Mouse (Mus musculus) cerebellum, postnatal 4 days (tissue): ENCODE data around the gene 1700022I11Rik.
A peak's percentile ranks its signal among the peaks of the same experiment; 100 is the strongest.

Experiments
- DNase-seq, 2 experiments: peaks; one replicate each; pipeline ENCODE4 v3.0.0; 2022; ENCODE audit warnings: low spot score in 2 of 2, mixed read lengths in 1 of 2

Gene 1700022I11Rik

DNA sequence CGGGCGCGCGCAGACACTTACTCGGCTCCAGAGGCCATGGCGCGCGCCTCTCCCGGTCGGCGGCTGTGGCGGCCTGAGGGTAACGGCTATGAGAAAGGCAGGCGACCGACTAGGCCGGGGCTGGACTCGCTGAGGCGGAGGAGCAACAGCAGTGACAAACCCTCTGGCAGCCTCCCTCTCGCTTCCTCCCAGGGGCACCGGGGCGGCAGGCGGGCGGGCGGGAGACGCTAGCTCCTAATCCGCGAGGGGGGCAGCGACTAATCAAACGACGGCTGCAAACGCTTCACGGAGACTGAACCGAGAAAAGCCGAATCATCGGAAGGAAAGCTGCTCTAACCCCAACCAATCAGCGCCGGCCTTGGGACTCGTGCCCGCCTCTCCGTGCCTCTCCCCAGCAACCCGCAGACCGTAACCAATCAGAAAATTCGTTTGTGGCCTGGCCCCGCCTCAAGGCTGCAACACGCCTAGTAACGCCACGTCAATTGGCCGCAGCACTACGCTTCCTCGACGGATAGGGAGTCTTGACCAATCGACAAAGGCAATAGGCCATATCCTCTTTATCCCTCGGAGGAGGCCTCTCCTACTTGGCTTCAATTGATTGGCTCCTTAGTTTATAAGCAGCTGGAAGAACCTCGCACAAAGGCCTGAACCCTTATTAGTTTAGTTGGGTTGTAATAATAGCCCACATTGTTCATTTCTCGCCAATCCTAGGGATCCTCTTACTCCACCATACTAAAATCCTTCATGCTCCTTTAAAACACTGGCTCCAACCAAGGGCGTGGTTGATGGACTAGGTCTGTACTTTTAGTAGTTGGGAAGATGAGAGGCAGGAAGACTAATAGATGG lies 31.0 kb downstream of the 1700022I11Rik start, which contains the start of gene Vcp:
Gene Vcp, minus strand, starts transcription at position 367 of the 846 bp plus-strand sequence.
- DNase-seq: peak; percentile 97 to 98

GRCm38 (mm10) chr4:43001272-43001671 lies 31.9 kb downstream of the 1700022I11Rik start:
- no peak for DNase-seq

- no peak for DNase-seq
Observed at GRCm38 (mm10) chr4:43002756-43003439, 33.5 kb downstream of the 1700022I11Rik start.

DNA sequence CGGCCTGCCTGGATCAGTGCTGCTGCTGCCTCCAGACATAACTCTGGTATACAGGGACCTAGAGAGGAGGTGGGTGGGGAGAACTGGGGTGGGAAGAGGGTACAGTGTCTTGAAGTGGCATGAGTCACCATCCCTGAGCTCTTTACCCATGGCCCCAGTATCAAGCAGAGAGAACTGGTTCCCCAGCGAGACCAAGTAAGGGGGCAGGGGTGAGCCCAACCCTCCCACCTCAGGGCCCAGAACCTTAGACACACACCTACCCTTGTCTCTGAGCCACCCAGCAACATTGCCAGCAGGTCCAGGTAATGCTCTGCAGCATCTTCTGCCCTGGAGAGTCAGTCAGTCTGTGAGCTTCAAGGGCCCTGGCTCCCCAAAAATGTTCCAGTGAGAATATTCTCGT lies 35.5 kb downstream of the 1700022I11Rik start:
- DNase-seq: no peak

- DNase-seq: no peak
Observed at GRCm38 (mm10) chr4:43005765-43006164, 36.4 kb downstream of the 1700022I11Rik start.

DNA sequence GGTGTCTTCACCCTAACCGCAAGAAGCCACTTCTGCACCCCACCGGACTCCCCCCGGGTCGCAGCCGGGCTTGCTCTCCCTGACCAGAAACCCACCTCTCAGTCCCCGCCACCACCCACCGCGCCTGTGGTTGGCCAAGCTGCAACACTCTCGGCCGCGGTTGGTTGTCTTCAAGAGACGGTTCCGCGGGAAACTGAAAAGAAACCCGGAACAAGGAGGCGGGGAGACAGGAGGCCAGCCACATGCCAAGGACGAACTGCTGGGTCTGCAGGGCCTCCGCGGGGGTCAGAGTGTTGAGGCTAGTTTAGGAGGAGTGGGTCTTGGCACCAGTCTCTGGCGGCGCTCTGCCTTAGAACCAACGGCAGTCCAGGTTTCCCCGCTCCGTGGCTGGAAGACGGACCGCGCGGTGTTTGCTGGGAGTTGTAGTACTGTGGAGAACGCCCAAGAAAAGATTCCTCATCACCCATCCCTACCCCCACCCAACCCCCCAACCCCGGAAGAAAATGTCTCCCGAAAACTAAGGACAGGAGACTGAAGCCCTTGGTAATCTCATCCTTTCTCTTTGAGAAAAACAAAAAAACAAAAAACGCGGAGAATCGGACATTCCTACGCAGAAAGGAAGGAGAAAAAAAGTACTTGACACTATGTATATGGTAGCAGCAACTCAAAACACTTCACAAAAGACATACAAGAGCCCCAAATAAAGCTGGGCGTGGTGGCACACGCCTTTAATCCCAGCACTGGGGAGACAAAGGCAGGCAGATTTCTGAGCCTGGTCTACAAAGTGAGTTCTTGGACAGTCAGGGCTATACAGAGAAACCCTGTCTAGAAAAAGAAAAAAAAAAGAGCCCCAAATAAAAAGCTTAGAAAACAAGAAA lies 41.0 kb downstream of the 1700022I11Rik start, which contains the start of gene Fancg:
Gene Fancg, minus strand, starts transcription at position 346 of the 878 bp plus-strand sequence.
- peak; percentile 58 to 82 for DNase-seq

DNA sequence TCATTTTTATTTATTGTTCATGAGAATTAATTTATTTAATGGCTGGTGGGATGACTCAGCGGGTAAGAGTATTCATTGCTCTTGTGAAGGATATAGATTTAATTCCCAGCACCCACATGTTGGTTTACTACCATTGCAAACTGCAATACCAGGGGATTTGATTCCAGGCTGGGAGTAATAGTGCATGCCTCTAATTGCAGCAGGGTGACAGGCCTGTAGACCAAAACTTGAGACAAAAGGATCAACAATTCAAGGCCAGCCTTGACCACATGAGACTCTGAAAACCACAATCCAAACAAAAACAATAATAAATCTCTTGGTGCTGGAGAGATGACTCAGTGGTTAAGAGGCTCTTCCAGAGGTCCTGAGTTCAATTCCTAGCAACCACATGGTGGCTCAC lies 42.7 kb downstream of the 1700022I11Rik start:
- no peak for DNase-seq

- no peak for DNase-seq
Observed at GRCm38 (mm10) chr4:43018156-43018555, 48.8 kb downstream of the 1700022I11Rik start.

DNA sequence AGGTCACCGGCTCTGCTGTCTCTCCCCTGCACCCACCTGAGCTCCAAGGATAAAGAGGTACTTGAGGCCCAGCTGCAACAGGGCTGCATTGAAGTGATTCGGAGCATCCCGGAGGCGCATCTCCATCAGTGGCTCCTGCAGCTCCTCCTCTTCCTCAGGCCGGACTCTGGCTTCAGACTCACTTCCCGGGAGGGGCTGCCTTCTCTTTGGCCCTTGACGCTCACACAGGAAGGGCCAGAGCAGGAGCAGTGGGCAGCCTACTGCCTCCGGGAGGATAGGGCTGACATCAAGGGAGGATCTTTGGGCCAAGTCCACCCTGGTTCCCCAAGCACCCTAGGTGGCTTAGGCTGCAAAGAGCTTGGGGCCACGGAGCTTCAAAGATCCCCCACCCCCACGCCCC lies 49.8 kb downstream of the 1700022I11Rik start:
- DNase-seq: no peak

DNA sequence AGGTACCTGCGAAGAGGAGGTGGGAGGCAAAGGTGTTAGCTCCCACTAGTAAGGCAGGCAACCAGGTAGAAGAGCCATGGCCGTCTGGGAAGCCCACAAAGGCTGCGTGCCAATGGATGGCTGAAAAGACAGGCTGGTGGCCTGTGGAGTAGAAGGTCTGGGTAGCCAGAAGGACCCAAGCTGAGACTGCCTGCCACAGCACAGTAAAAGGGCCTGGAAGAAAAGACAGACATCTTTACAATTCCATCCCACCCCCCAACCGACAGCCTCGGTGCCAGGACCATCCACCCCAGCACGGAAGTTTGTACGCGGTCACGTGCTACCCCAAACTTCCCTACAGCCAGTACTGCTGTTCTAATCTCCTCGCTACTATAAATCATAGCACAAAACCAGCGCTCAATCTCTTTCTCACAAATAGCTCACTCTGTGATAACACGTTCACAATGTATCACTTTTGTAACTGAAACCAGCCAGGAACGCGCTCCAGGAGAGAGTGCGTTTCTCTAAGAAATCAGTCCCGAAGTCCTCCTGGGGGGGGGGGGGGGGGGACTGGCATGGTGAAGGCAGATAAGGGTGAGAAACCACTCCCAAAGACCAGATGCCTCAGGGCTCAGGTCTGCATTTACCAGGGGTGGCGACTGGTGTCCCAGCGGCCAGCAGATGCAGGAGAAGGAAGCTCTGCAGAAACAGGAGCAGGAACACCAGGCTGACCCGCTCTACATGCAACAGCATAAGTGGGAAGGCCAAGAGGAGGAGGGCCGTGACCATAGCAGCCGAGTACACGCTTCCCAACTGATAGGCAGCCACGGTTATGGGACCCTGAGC lies 50.4 kb downstream of the 1700022I11Rik start:
- no peak for DNase-seq

- DNase-seq: no peak
Observed at GRCm38 (mm10) chr4:43020876-43021275, 51.5 kb downstream of the 1700022I11Rik start.

DNA sequence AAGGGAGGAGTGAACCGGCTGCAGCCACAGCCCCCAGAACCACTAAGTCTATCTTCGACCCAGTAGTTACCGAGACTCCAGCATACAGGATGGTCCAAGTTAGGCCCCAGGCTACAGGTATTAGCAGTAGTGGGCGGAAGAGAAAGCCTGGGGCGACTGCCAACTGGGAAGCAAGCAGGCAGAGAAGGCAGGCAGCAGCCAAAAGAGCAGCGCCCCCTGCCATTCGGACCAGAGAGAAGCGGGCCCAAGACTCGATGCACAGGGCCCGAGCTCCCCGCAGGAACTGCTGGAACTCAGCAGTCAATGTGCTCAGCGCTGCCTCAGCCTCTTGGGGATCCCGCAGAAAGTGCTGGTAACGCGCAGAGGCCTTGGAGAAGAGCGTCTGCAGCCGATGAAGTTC lies 51.9 kb downstream of the 1700022I11Rik start:
- DNase-seq: no peak

GRCm38 (mm10) chr4:43024673-43025072 lies 55.3 kb downstream of the 1700022I11Rik start:
- no peak for DNase-seq

- peak; percentile 93 to 97 for DNase-seq
Observed at GRCm38 (mm10) chr4:43025084-43025960, 55.9 kb downstream of the 1700022I11Rik start, which contains the start of gene Pigo. TSS of gene Pigo (minus strand) at chr4:43025819.

DNA sequence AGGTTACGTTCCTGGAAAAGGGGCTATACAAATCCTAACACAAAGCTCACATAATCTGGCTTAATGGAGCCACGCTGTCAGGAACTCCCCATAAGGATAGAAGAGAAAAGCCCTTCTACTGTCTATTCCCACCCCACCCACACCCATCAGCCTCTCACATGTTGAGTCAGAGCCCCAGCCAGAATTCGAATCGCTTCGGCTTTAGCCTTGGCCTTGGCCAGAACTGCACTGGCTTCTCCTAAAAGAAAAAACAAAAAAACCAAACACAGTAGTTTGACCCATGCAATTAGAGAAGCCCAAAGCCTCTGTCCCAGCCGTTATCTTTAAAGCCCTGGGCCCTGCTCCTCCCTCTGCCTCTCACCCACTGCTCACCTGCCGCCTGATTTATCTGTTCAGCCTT lies 59.7 kb downstream of the 1700022I11Rik start:
- no peak for DNase-seq

- DNase-seq: no peak
Observed at GRCm38 (mm10) chr4:43029749-43030148, 60.3 kb downstream of the 1700022I11Rik start.

GRCm38 (mm10) chr4:43030352-43030751 lies 60.9 kb downstream of the 1700022I11Rik start:
- no peak for DNase-seq

DNA sequence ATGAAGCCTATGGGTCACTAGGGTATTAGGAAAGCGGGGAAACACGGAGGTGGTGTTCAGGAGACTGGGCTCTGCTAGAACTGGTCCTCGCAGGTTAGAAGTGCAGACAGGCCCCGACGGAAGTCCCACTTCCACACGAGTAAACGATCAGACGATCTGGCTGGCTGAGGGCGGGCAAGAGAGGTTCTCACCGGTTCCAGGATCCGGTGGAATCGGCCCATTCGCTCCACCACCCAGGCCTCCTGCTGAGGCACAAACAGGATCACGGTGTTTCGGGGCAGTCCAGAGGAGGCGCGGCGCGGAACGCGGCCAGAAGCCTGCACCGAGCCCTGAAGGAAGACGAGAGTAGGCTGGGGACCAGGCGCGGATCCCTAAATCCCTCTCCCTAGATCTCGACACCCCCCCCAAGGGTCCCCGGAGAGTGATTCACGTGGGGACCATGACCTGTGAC lies 61.4 kb downstream of the 1700022I11Rik start:
- DNase-seq: peak in 1 of 2 experiments; percentile 43

- DNase-seq: peak; percentile 81 to 89
Observed at GRCm38 (mm10) chr4:43031237-43031995, 62.0 kb downstream of the 1700022I11Rik start, which contains the start of gene Stoml2. TSS of gene Stoml2 (minus strand) at chr4:43031710.
